Mouse (Mus musculus): Measurements from ENCODE around the gene 4933425L06Rik.

Gene 4933425L06Rik

DNA sequence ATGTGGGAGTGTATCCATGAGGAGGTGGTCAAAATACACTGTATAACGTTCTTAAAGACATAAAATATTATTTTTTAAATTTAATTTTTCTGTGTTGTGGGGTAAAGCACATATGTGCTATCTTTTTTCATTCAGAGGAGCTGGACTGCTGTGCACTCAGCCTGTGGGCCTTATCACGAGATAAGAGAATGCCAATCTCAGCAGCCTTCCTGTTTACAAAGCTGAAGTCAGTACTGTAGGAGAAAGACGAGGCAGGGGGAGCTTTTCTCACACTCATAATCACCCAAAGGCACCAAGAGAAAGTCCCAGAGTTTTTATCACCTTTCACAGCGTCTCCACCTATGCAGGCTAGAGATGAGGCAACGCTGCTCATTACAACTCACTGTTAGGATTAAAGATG lies 52.5 kb downstream of the 4933425L06Rik start:
- no peak for DNase-seq (ENCODE audit: low read depth, low spot score)

DNA sequence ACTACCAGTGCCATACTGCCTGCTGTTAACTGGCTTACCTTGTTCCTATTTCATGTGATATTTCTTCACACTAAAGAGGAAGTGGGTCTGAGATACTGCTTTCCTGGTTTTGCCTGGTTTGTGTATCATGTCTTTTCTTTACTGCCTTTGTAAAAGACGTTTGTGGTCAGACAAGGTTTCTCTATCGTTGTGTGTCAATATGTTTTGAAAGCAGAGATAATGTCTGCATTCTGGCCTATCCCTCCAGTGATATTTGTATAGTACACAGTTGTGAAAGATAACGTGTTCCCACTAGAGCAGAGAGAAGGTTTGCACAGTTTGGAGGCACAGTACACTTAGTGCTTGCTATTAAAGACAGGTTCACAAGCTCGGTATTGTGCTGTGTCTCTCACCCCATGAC lies 58.0 kb downstream of the 4933425L06Rik start:
- no peak for DNase-seq (ENCODE audit: low read depth, low spot score)

GRCm38 (mm10) chr13:105146827-105147226 lies 64.9 kb downstream of the 4933425L06Rik start:
- DNase-seq (ENCODE audit: low read depth, low spot score) = no peak

- no peak for DNase-seq (ENCODE audit: low read depth, low spot score)
Measured at GRCm38 (mm10) chr13:105147795-105148418, 66.0 kb downstream of the 4933425L06Rik start.

- DNase-seq (ENCODE audit: low read depth, low spot score) = no peak
Measured at GRCm38 (mm10) chr13:105150006-105150405, 68.1 kb downstream of the 4933425L06Rik start.

GRCm38 (mm10) chr13:105153955-105154354 lies 72.0 kb downstream of the 4933425L06Rik start:
- DNase-seq (ENCODE audit: low read depth, low spot score) = no peak

DNA sequence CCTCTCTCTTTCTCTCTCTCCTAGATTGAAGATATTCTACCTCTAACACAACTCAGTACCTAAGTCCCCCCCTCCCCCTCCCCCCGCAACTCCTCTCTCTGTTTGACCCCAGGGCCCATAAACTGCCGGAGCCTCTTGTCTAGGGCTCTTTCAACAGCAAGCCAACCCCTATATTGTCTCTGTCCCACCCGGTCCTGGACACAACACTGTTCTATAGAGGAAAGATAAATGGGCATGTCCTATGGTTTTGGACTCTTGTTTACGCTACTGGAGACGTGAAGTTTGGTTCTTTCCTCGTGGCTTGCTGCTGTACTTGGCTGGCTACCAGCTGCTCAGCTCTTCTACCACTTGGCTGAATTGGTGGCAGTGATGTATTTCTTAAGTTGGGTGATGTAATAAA lies 83.5 kb downstream of the 4933425L06Rik start:
- DNase-seq (ENCODE audit: low read depth, low spot score) = no peak

All from telencephalon, adult 2 months (tissue).